Mouse (Mus musculus): ENCODE measurements around the gene Xbp1. TPM values are rescaled to one million over a fixed set of nuclear protein-coding genes. Genes with fewer than 3 reads are reported as not detected.

Gene Xbp1
- polyA plus RNA-seq, 1 experiment from 2014 or later = 229 TPM

DNA sequence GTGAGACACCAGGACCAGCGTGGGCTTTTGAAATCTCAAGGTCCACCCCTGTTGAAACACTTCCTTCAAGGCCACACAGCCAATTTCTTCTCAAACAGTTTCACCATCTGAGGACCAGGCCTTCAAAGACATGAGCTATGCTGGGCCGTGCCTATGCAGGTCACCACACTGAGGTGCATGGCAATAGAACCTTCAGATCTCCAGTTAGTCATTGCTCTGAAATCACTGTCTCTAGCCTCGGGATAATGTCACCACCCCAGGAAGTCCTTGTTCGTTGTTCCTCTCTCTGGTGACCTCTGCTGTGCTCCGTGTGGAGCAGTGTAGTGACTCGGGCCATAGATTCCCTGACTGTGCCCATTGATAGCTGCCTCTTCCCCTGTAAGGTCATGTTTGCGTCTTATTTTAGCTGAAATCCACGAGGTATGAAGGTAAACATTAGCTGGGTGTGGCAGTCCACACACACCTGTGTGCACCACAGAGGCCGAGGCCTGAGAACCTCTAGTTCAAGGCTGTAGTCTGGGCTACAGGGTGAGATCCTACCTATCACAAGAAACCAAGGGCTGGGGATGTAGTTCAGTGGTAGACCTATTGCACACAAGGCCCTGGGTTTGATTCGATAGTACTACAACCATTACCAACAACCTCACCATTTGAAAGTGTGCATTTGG is 29.3 kb upstream of the Xbp1 start:
- H3K27ac ChIP-seq (ENCODE audit: low read length) = no peak overlapping the region
- H3K4me3 ChIP-seq (ENCODE audit: low read length) = no peak overlapping the region
- 79% methylated on average over 10 of the region's 10 CpGs for WGBS
- H3K27me3 ChIP-seq (ENCODE audit: insufficient read depth, low read length) = no peaks in the 10 kb centered on the region
- no peak for ATAC-seq (ENCODE audit: low FRiP score, low TSS enrichment)
- no peak overlapping the region for H3K9ac ChIP-seq (replicated peaks; ENCODE audit: low read length)
- H3K4me2 ChIP-seq (replicated peaks; ENCODE audit: low read depth, low read length) = no peak overlapping the region
- H3K36me3 ChIP-seq (ENCODE audit: insufficient read depth, low read length) = no peaks in the 10 kb centered on the region
- H3K4me1 ChIP-seq (ENCODE audit: insufficient read depth, low read length) = no peaks in the 10 kb centered on the region
- H3K9me3 ChIP-seq (ENCODE audit: low read length) = no peaks in the 10 kb centered on the region

DNA sequence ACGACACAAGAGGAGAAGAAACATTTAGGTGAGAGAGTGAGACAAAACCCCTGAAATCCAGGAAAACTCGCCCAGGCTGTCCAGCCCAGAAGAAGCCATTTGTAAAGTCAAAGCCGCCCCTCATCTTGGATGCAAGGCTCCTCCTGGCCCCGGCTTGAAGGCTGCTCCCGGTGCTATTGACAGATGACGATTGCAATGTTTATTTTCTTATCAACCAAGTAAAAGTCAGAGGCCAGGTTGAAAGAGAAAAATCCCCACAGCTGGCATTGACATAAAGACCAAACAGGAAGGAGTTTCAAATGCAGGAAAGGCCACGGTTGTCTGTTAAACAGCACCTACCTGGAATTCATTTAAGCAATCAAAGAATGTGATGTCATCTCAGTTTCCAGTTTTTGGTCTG is 28.5 kb upstream of the Xbp1 start:
- ATAC-seq (ENCODE audit: low FRiP score, low TSS enrichment) = no peak
- WGBS = 61% methylated on average over 7 of the region's 7 CpGs

DNA sequence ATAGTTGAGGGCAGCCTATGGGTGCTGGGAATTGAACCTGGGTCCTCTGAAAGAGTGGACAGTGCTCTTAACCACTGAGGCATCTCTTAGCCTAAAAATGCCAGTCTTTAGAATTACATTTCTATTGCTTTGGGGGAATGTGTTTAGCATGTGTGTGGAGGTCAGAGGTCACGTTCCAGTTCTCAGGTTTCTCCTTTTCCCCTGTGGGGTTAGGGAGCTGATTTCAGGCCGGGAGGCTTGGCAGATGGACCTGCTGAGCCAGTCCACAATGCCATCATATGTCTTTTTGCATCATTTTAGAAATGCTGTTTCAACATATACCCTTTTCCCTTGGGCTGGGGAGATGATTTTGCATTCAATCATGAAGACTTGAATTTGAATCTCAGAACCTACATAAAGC is 26.6 kb upstream of the Xbp1 start:
- no peak for ATAC-seq (ENCODE audit: low FRiP score, low TSS enrichment)
- Histone ChIP-seq H3K27ac (ENCODE audit: low read length) (no peak overlapping the region), H3K36me3 (ENCODE audit: insufficient read depth, low read length) (no peaks in the 10 kb centered on the region), H3K4me2 (replicated peaks; ENCODE audit: low read depth, low read length) (no peak overlapping the region), H3K9me3 (ENCODE audit: low read length) (no peaks in the 10 kb centered on the region), H3K27me3 (ENCODE audit: insufficient read depth, low read length) (no peaks in the 10 kb centered on the region), H3K4me1 (ENCODE audit: insufficient read depth, low read length) (peaks cover 4% of the 10 kb centered on the region), H3K9ac (replicated peaks; ENCODE audit: low read length) (no peak overlapping the region), H3K4me3 (ENCODE audit: low read length) (no peak overlapping the region)
- WGBS = 31% methylated on average over 2 of the region's 2 CpGs

More for the DNA sequence above, 28.5 kb upstream of the Xbp1 start:
- H3K4me2 ChIP-seq (replicated peaks; ENCODE audit: low read depth, low read length) = no peak overlapping the region
- no peak overlapping the region for H3K4me3 ChIP-seq (ENCODE audit: low read length)
- no peaks in the 10 kb centered on the region for H3K36me3 ChIP-seq (ENCODE audit: insufficient read depth, low read length)
- no peaks in the 10 kb centered on the region for H3K4me1 ChIP-seq (ENCODE audit: insufficient read depth, low read length)
- H3K27me3 ChIP-seq (ENCODE audit: insufficient read depth, low read length) = no peaks in the 10 kb centered on the region
- no peak overlapping the region for H3K9ac ChIP-seq (replicated peaks; ENCODE audit: low read length)
- no peak overlapping the region for H3K27ac ChIP-seq (ENCODE audit: low read length)
- H3K9me3 ChIP-seq (ENCODE audit: low read length) = no peaks in the 10 kb centered on the region

DNA sequence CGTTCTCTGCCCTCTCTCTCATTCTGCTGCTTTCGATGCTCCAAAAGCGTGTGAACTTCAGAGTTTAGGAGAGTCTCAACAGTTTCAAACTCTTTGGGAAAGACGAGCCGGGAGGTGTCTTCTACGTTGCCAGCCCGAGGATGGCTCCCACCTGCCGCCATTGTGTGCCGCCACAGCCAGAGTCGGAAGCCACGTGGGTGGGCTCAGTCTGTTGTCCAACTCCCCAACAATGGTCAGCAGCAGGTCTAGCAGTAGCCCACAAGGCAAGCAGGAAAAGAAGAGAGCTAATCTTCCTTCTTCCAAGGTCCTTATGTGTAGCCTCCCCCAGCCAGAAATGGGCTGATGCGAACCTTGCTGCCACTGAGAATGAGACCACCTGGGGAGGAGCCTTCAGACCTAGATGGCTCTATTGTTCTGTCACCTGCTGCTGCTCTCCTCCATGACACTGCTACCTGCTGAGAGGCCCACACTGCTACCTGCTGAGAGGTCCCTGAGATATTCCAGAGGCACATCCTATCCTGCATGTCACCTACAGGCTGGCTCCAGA is 25.1 kb upstream of the Xbp1 start:
- no peak overlapping the region for H3K4me2 ChIP-seq (replicated peaks; ENCODE audit: low read depth, low read length)
- no peak overlapping the region for H3K9ac ChIP-seq (replicated peaks; ENCODE audit: low read length)
- 77% methylated on average over 12 of the region's 12 CpGs for WGBS
- H3K27ac ChIP-seq (ENCODE audit: low read length) = no peak overlapping the region
- H3K27me3 ChIP-seq (ENCODE audit: insufficient read depth, low read length) = no peaks in the 10 kb centered on the region
- H3K9me3 ChIP-seq (ENCODE audit: low read length) = no peaks in the 10 kb centered on the region
- no peak for ATAC-seq (ENCODE audit: low FRiP score, low TSS enrichment)
- no peaks in the 10 kb centered on the region for H3K36me3 ChIP-seq (ENCODE audit: insufficient read depth, low read length)
- peaks cover 13% of the 10 kb centered on the region for H3K4me1 ChIP-seq (ENCODE audit: insufficient read depth, low read length)
- no peak overlapping the region for H3K4me3 ChIP-seq (ENCODE audit: low read length)

DNA sequence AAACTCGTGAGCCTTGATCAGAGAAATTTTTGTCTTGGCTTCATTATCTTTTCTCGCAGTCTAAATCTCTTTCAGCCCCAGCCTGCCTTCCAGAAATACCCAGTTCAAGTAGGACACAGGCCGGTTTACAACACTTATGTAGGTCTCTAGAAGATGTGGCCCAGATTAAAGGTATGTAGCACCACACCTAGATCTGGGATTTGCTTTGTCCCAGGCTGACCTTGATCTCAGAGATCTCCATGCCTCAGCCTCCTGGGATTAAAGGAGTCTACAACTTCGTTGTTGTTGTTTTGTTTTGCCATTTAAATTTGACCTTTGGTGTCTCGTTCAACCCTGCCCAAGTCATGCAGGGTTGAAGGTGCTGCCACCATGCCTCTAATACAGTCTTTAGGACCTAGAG is 24.6 kb upstream of the Xbp1 start:
- no peak for ATAC-seq (ENCODE audit: low FRiP score, low TSS enrichment)
- no peak overlapping the region for H3K4me2 ChIP-seq (replicated peaks; ENCODE audit: low read depth, low read length)
- H3K4me1 ChIP-seq (ENCODE audit: insufficient read depth, low read length) = peaks cover 13% of the 10 kb centered on the region
- H3K27ac ChIP-seq (ENCODE audit: low read length) = no peak overlapping the region
- H3K4me3 ChIP-seq (ENCODE audit: low read length) = no peak overlapping the region
- no peaks in the 10 kb centered on the region for H3K36me3 ChIP-seq (ENCODE audit: insufficient read depth, low read length)
- H3K9ac ChIP-seq (replicated peaks; ENCODE audit: low read length) = no peak overlapping the region
- no peaks in the 10 kb centered on the region for H3K27me3 ChIP-seq (ENCODE audit: insufficient read depth, low read length)
- H3K9me3 ChIP-seq (ENCODE audit: low read length) = no peaks in the 10 kb centered on the region
- WGBS = 88% methylated on average over 5 of the region's 5 CpGs

DNA sequence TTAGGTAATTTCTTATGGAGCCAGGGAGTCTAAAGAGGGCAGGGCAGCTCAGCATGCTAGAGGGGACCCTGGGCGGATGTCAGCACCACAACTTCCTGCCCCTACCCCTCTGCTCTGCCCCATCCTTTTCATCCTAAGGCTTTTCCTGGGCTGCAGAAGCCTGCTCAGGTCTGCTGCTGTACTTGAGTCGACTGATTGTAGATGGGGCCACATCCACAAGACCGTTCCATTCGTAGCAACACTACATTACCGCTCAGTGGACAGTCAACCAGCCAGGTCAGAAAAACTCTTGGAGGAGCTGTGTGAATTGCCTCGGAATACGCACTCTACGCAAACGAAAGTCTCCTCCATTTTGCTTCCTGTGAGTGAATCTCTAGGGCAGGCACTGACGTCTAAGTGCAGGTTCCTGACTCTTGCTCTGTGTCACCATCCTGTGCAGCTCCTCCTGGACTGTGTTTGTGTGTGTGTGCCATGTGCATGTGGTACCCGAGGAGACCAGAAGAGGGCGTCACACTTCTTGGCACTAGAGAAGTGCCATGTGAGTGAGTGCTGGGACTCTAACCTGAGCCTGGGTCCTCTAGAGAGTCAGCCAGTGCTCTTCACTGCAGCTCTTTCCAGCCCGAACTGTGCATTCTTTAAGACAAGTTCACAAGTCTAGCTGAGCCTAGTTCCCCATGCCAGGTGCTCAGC is 23.8 kb upstream of the Xbp1 start:
- H3K9ac ChIP-seq (replicated peaks; ENCODE audit: low read length) = no peak overlapping the region
- H3K4me2 ChIP-seq (replicated peaks; ENCODE audit: low read depth, low read length) = no peak overlapping the region
- H3K4me3 ChIP-seq (ENCODE audit: low read length) = no peak overlapping the region
- no peak for ATAC-seq (ENCODE audit: low FRiP score, low TSS enrichment)
- H3K4me1 ChIP-seq (ENCODE audit: insufficient read depth, low read length) = peaks cover 13% of the 10 kb centered on the region
- no peaks in the 10 kb centered on the region for H3K27me3 ChIP-seq (ENCODE audit: insufficient read depth, low read length)
- no peak overlapping the region for H3K27ac ChIP-seq (ENCODE audit: low read length)
- no peaks in the 10 kb centered on the region for H3K36me3 ChIP-seq (ENCODE audit: insufficient read depth, low read length)
- H3K9me3 ChIP-seq (ENCODE audit: low read length) = no peaks in the 10 kb centered on the region
- WGBS = 94% methylated on average over 13 of the region's 13 CpGs

DNA sequence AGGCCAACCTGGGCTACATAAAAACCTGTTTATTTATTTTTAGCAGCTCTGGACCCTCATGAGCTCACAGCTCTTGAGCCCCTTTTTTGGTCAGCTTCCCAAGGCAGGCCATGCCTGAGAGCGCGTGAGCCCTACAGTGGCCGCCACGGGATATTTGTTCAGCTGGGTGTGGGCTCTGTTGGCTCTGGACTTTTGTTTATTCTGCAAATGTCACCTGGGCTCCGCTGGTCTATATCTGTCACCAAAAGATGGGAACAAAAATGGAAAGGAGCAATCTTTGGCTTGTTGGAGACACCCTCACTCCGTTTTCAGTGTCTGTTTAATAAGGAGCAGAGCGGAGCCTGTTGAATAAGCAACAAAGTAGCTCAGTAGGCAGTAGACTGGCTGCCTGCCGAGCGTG is 22.0 kb upstream of the Xbp1 start:
- WGBS = 86% methylated on average over 9 of the region's 9 CpGs
- Histone ChIP-seq H3K4me2 (replicated peaks; ENCODE audit: low read depth, low read length) (no peak overlapping the region), H3K27ac (ENCODE audit: low read length) (peak overlapping the region; percentile 66), H3K4me1 (ENCODE audit: insufficient read depth, low read length) (peaks cover 13% of the 10 kb centered on the region), H3K27me3 (ENCODE audit: insufficient read depth, low read length) (no peaks in the 10 kb centered on the region), H3K4me3 (ENCODE audit: low read length) (no peak overlapping the region), H3K9ac (replicated peaks; ENCODE audit: low read length) (no peak overlapping the region), H3K9me3 (ENCODE audit: low read length) (no peaks in the 10 kb centered on the region), H3K36me3 (ENCODE audit: insufficient read depth, low read length) (no peaks in the 10 kb centered on the region)
- ATAC-seq (ENCODE audit: low FRiP score, low TSS enrichment) = no peak

DNA sequence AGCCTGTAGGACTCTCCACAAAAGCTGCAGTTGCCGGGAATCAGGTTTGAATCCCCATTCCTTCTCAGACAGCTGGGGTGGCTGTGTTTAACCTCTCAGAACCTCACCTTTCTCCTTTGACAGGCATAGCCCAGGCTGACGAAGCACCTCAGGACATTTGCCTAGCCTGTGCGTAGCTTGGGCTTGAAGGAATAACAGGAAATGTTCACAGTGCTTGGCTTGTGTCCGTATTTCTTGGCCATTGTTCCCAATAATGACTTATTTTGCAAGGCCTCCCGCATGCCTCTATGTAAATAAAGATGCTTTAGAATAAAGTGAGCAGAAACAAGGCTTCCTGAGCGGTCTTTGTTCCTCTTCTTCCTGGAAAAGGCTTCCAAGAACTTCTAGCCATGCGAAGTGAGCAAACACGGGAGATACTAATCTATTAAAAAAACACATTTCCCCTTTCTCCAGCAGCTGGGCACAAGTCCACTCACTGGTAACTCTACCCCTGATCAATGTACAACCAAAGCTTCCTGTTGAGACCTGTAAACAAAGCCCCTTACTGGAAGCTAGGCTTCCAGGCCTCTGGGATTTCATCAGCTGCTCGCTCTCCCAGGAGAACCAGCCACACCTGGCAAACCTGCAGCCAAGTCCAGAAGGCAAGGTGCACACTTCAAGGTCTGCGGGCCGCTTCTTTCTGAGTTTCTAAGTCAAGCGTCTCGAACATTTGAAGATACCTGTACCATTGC is 21.4 kb upstream of the Xbp1 start:
- ATAC-seq (ENCODE audit: low FRiP score, low TSS enrichment) = peak; percentile 67
- Histone ChIP-seq H3K27me3 (ENCODE audit: insufficient read depth, low read length) (no peaks in the 10 kb centered on the region), H3K4me3 (ENCODE audit: low read length) (no peak overlapping the region), H3K27ac (ENCODE audit: low read length) (peak overlapping the region; percentile 66), H3K9me3 (ENCODE audit: low read length) (no peaks in the 10 kb centered on the region), H3K4me1 (ENCODE audit: insufficient read depth, low read length) (peaks cover 13% of the 10 kb centered on the region), H3K9ac (replicated peaks; ENCODE audit: low read length) (peak overlapping the region; percentile 7; the same call in 1 of the 2 replicates), H3K4me2 (replicated peaks; ENCODE audit: low read depth, low read length) (no peak overlapping the region), H3K36me3 (ENCODE audit: insufficient read depth, low read length) (no peaks in the 10 kb centered on the region)
- WGBS = 54% methylated on average over 13 of the region's 13 CpGs

DNA sequence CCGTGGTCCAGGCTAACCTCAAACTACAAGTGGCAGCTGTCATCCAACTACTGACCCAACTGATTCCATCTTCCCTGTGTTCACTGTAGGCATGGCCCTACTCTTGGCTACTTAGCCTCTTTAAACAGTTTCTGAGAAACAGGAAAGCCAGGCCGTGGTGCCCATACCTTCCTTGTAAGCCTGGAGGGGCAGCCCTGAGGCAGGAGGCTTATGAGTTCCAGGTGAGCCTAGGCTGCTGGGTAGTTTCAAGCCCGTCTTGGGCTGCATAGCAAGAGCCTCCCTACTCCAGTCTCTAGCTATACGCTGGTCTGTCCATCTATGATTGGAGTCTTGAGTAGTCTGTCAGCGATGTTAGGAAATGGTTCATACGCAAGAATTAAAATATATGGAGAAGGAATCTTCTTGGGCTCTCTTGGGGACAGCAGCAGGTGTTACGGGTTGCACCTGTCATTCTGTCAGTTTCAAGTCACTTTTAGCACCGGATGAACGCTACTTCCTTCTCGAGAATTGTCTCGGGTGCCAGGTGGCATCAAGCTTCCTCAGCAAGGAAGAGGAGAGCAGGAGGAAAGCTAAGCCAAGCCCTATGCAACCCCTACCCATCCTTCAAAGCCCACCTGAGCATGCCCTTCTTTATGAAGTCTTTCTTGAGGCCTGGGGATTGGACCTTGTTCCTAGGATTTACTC is 20.4 kb upstream of the Xbp1 start:
- 82% methylated on average over 11 of the region's 11 CpGs for WGBS
- Histone ChIP-seq H3K27ac (ENCODE audit: low read length) (peak overlapping the region; percentile 66), H3K4me1 (ENCODE audit: insufficient read depth, low read length) (peaks cover 13% of the 10 kb centered on the region)

More for the DNA sequence above, 20.4 kb upstream of the Xbp1 start:
- Histone ChIP-seq H3K9me3 (ENCODE audit: low read length) (no peaks in the 10 kb centered on the region), H3K9ac (replicated peaks; ENCODE audit: low read length) (no peak overlapping the region), H3K4me3 (ENCODE audit: low read length) (no peak overlapping the region), H3K36me3 (ENCODE audit: insufficient read depth, low read length) (no peaks in the 10 kb centered on the region), H3K27me3 (ENCODE audit: insufficient read depth, low read length) (no peaks in the 10 kb centered on the region), H3K4me2 (replicated peaks; ENCODE audit: low read depth, low read length) (no peak overlapping the region)
- no peak for ATAC-seq (ENCODE audit: low FRiP score, low TSS enrichment)

All from kidney, embryonic 16.5 days (tissue).